ENCODE assay signal across 13 mouse cellular contexts in the genomic region with DNA sequence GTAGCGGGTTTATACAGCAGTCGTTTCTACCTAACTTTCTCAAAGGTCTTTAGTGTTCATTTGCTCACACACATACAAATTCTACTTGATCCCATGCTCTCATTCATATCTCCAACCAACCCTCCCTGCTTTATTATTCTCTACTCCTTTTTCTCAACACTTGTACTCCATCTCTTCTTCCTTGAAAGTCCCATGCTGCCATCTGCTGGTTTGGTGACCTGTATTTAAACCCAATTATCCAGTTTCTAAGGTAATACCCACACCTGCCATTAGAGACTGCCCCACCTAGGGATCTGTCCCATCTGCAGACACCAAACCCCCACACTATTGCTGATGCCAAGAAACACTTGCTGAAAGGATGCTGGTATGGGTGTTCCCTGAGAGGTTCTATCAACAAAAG.
DNase-seq lines count a peak whose midpoint lies in the region; ATAC-seq and TF ChIP-seq lines count a peak whose summit lies in the region.
"Had no signal": no experiment of that assay in that cellular context is flagged by ENCODE, and none has a peak within 500 bp of the region (broad histone marks: within the 10 kb centered on the region; RNA-seq: fewer than 3 reads in every experiment).

No protein-coding gene starts in this region.

- H3K4me1 ChIP-seq in hindbrain, postnatal 0 days (ENCODE audit: insufficient read depth, low read length): no peaks in the 10 kb centered on the region
- H3K4me1 ChIP-seq in hindbrain, embryonic 14.5 days (replicated peaks; ENCODE audit: control insufficient read depth, insufficient read depth, low read length): no peaks in the 10 kb centered on the region
- H3K4me1 ChIP-seq: limb, embryonic 10.5 days; lung, embryonic 15.5 days had no signal

- peak; percentile 23 for DNase-seq in hindbrain, postnatal 0 days (ENCODE audit: low spot score)
- DNase-seq in hindbrain, embryonic 14.5 days (ENCODE audit: low spot score): no peak
- peak; percentile 15 for DNase-seq in right cerebral cortex, adult 18-20 months
- DNase-seq in right cerebral cortex, postnatal 25 days: no peak
- DNase-seq in left cerebral cortex, postnatal 25 days (ENCODE audit: low spot score in 2 of 2): peak; percentile 27 to 40
- DNase-seq in B cell, adult 2 months: no peak
- DNase-seq in urinary bladder, postnatal 10 days (ENCODE audit: low spot score): no peak
- DNase-seq: adrenal gland, adult 8-10 months; gastrocnemius, postnatal 10 days had no signal

- no peak overlapping the region for H3K4me2 ChIP-seq in hindbrain, postnatal 0 days (ENCODE audit: low read depth, low read length)
- no peak overlapping the region for H3K4me2 ChIP-seq in hindbrain, embryonic 14.5 days (replicated peaks)
- H3K4me2 ChIP-seq: lung, embryonic 15.5 days had no signal

- intact Hi-C loops in left cerebral cortex, postnatal 25 days (cut with DNase I): loop anchor here (5.0 to 10.0 kb wide), 3 partner anchors 225 to 653 kb away; no protein-coding TSS in a partner anchor

- no peak for ATAC-seq in hindbrain, postnatal 0 days
- no peak for ATAC-seq in hindbrain, embryonic 14.5 days (ENCODE audit: low FRiP score)
- ATAC-seq: intestine, postnatal 0 days had no signal

- H3K36me3 ChIP-seq in hindbrain, postnatal 0 days (ENCODE audit: insufficient read depth, low read length): no peaks in the 10 kb centered on the region
- H3K36me3 ChIP-seq in hindbrain, embryonic 14.5 days (replicated peaks; ENCODE audit: control insufficient read depth, insufficient read depth): no peaks in the 10 kb centered on the region
- H3K36me3 ChIP-seq: G1E; limb, embryonic 10.5 days; lung, embryonic 15.5 days had no signal

- no peak overlapping the region for H3K9ac ChIP-seq in hindbrain, postnatal 0 days (replicated peaks; ENCODE audit: low read length)
- H3K9ac ChIP-seq in hindbrain, embryonic 14.5 days: no peak overlapping the region
- H3K9ac ChIP-seq: lung, embryonic 15.5 days had no signal

- TF ChIP-seq CTCF in hindbrain, postnatal 0 days (IDR thresholded peaks at IDR 0.05; ENCODE audit: low read depth): peak; percentile 37

- no peak overlapping the region for H3K4me3 ChIP-seq in hindbrain, postnatal 0 days (ENCODE audit: low read length)
- H3K4me3 ChIP-seq in hindbrain, embryonic 14.5 days (replicated peaks; ENCODE audit: low read length): no peak overlapping the region
- H3K4me3 ChIP-seq: limb, embryonic 10.5 days; lung, embryonic 15.5 days had no signal

- 85% methylated on average over 2 of the region's 2 CpGs for WGBS in hindbrain, postnatal 0 days
- 88% methylated on average over 2 of the region's 2 CpGs for WGBS in hindbrain, embryonic 14.5 days

- H3K9me3 ChIP-seq in hindbrain, postnatal 0 days (ENCODE audit: low read length): no peaks in the 10 kb centered on the region
- no peaks in the 10 kb centered on the region for H3K9me3 ChIP-seq in hindbrain, embryonic 14.5 days (ENCODE audit: control insufficient read depth, low read length)
- H3K9me3 ChIP-seq: G1E; limb, embryonic 10.5 days; lung, embryonic 15.5 days had no signal

- H3K27me3 ChIP-seq in hindbrain, postnatal 0 days (ENCODE audit: insufficient read depth, low read length): no peaks in the 10 kb centered on the region
- no peaks in the 10 kb centered on the region for H3K27me3 ChIP-seq in hindbrain, embryonic 14.5 days (ENCODE audit: control insufficient read depth, insufficient read depth, low read length)
- H3K27me3 ChIP-seq: lung, embryonic 15.5 days had no signal

- no peak overlapping the region for H3K27ac ChIP-seq in hindbrain, postnatal 0 days
- H3K27ac ChIP-seq in hindbrain, embryonic 14.5 days: no peak overlapping the region
- H3K27ac ChIP-seq: limb, embryonic 10.5 days; lung, embryonic 15.5 days had no signal

Comparison
In these comparisons a context has a peak if more than half of its experiments do, and no peak if none do; other contexts are left out.
1. DNase-seq: peak in hindbrain, postnatal 0 days (single experiment), right cerebral cortex, adult 18-20 months (single experiment) and left cerebral cortex, postnatal 25 days (2 of 2); none in hindbrain, embryonic 14.5 days (single experiment), right cerebral cortex, postnatal 25 days (single experiment), B cell, adult 2 months (0 of 2) and urinary bladder, postnatal 10 days (single experiment).